Mouse (Mus musculus) lung, postnatal 36 days (tissue): ENCODE data around the gene Rnaset2b.
"Not testable (repeated sequence)": the region's sequence is repeated elsewhere in the genome, so short reads cannot be mapped to it uniquely, and the experiment has no call there.

Experiments
- DNase-seq: peaks from one replicate; pipeline ENCODE4 v3.0.0; 2022; ENCODE audit warnings: mixed read lengths

Gene Rnaset2b

GRCm38 (mm10) chr17:6986118-6986517 is 15.7 kb downstream of the Rnaset2b start:
- peak; percentile 13 for DNase-seq

GRCm38 (mm10) chr17:6995504-6995903 is 25.1 kb downstream of the Rnaset2b start:
- not testable (repeated sequence) for DNase-seq

- not testable (repeated sequence) for DNase-seq
These were observed 26.4 kb downstream of the Rnaset2b start for GRCm38 (mm10) chr17:6996826-6997225.

- DNase-seq: not testable (repeated sequence)
These were observed 27.5 kb downstream of the Rnaset2b start for GRCm38 (mm10) chr17:6997778-6998490.

- DNase-seq: not testable (repeated sequence)
These were observed 31.6 kb downstream of the Rnaset2b start for GRCm38 (mm10) chr17:7001790-7002585.

- DNase-seq: not testable (repeated sequence)
These were observed 33.0 kb downstream of the Rnaset2b start for GRCm38 (mm10) chr17:7003392-7003791.

- DNase-seq: not testable (repeated sequence)
These were observed 35.2 kb downstream of the Rnaset2b start for GRCm38 (mm10) chr17:7005646-7006045.

- not testable (repeated sequence) for DNase-seq
These were observed 38.5 kb downstream of the Rnaset2b start for GRCm38 (mm10) chr17:7008885-7009284.

- not testable (repeated sequence) for DNase-seq
These were observed 39.0 kb downstream of the Rnaset2b start for GRCm38 (mm10) chr17:7009440-7009839.

- DNase-seq: not testable (repeated sequence)
These were observed 39.5 kb downstream of the Rnaset2b start for GRCm38 (mm10) chr17:7009901-7010300.

GRCm38 (mm10) chr17:7014190-7014589 is 43.8 kb downstream of the Rnaset2b start:
- DNase-seq: not testable (repeated sequence)

GRCm38 (mm10) chr17:7025257-7025656 is 54.8 kb downstream of the Rnaset2b start, which contains the start of gene Gm1604a:
TSS of gene Gm1604a (plus strand) at chr17:7025568.
- not testable (repeated sequence) for DNase-seq

GRCm38 (mm10) chr17:7025764-7026346 is 55.4 kb downstream of the Rnaset2b start:
- not testable (repeated sequence) for DNase-seq

GRCm38 (mm10) chr17:7030204-7030603 is 59.8 kb downstream of the Rnaset2b start:
- DNase-seq: not testable (repeated sequence)

- not testable (repeated sequence) for DNase-seq
These were observed 60.3 kb downstream of the Rnaset2b start for GRCm38 (mm10) chr17:7030622-7031174.

- not testable (repeated sequence) for DNase-seq
These were observed 63.0 kb downstream of the Rnaset2b start for GRCm38 (mm10) chr17:7033192-7034166.
